Mouse (Mus musculus) MEL (cell line): ENCODE measurements at regions not wholly inside any gene's neighbourhood (a gene's known extent, or its start where the extent isn't known, plus 50 kb on each side); places are given as distances from the start of the nearest gene placed in this dataset.

Source experiments
- DNase-seq: peaks from one replicate; pipeline ENCODE4 v3.0.0; 2011; ENCODE audit warnings: low read depth, low spot score
- H3K27ac ChIP-seq: 2 replicates; pipeline ENCODE4 v1.5.1; 2012; ENCODE audit warnings: low read depth, mild to moderate bottlenecking, control low read depth, low read length, moderate library complexity; ENCODE audit not compliant: control insufficient read depth
- H3K27me3 ChIP-seq, 2 experiments: fragments of 150-350 bp in 1 of 2; sonication (generic) in 1 of 2; 2 replicates each; pipeline ENCODE4 v1.6.1; 2012; ENCODE audit warnings: low read length in 2 of 2, mild to moderate bottlenecking in 2 of 2, improper control_type of control experiment in 1 of 2, moderate library complexity in 1 of 2; ENCODE audit not compliant: insufficient read depth in 2 of 2, control insufficient read depth in 1 of 2
- H3K36me3 ChIP-seq, 2 experiments: 2 replicates each; pipeline ENCODE4 v1.6.1; 2012 to 2014; ENCODE audit warnings: low read length in 2 of 2, improper control_type of control experiment in 1 of 2, inconsistent platforms in 1 of 2, mild to moderate bottlenecking in 1 of 2; ENCODE audit not compliant: insufficient read depth in 2 of 2, control insufficient read depth in 1 of 2
- H3K4me1 ChIP-seq, 2 experiments: fragments of 150-350 bp in 1 of 2; sonication (generic) in 1 of 2; 2 replicates each; pipeline ENCODE4 v1.6.1; 2012; ENCODE audit warnings: low read length in 2 of 2, improper control_type of control experiment in 1 of 2, mild to moderate bottlenecking in 1 of 2; ENCODE audit not compliant: insufficient read depth in 2 of 2, control insufficient read depth in 1 of 2
- H3K4me3 ChIP-seq, 2 experiments: fragments of 150-350 bp in 1 of 2; sonication (generic) in 1 of 2; 2 replicates each; pipeline ENCODE4 v1.5.1; 2012; ENCODE audit warnings: low read depth in 2 of 2, low read length in 2 of 2, mild to moderate bottlenecking in 2 of 2, moderate library complexity in 2 of 2, control low read depth in 1 of 2, improper control_type of control experiment in 1 of 2; ENCODE audit not compliant: control insufficient read depth in 1 of 2, insufficient read depth in 1 of 2
- H3K79me2 ChIP-seq: 2 replicates; pipeline ENCODE4 v1.6.1; 2012; ENCODE audit warnings: mild to moderate bottlenecking, low read length, moderate library complexity; ENCODE audit not compliant: control insufficient read depth, poor library complexity, insufficient read depth
- H3K9ac ChIP-seq: 2 replicates; pipeline ENCODE4 v1.6.1; 2012; ENCODE audit warnings: low read depth, mild to moderate bottlenecking, control low read depth, low read length, moderate library complexity; ENCODE audit not compliant: control insufficient read depth, poor library complexity, severe bottlenecking
- H3K9me3 ChIP-seq: fragments of 150-350 bp; sonication (generic); replicated peaks from 2 replicates; pipeline ENCODE4 v1.6.1; 2012; ENCODE audit warnings: mild to moderate bottlenecking, low read length, improper control_type of control experiment, moderate library complexity; ENCODE audit not compliant: insufficient read depth
- E2F4 ChIP-seq: IDR thresholded peaks from 2 replicates; pipeline ENCODE4 v1.6.1; 2011; ENCODE audit warnings: low read depth, low read length, improper control_type of control experiment, borderline replicate concordance
- ELF1 ChIP-seq: IDR thresholded peaks from 2 replicates; pipeline ENCODE4 v1.6.1; 2014; ENCODE audit warnings: low read depth, mild to moderate bottlenecking, inconsistent platforms, low read length, improper control_type of control experiment, moderate library complexity
- GABPA ChIP-seq: IDR thresholded peaks from 2 replicates; pipeline ENCODE4 v1.6.1; 2012; ENCODE audit warnings: low read depth, mild to moderate bottlenecking, inconsistent platforms, low read length, improper control_type of control experiment, moderate library complexity
- KAT2A ChIP-seq: conservative IDR thresholded peaks from 2 replicates; pipeline ENCODE4 v1.6.1; 2012; ENCODE audit warnings: low read depth, low read length, improper control_type of control experiment, inconsistent platforms
- MAFK ChIP-seq: IDR thresholded peaks from 2 replicates; pipeline ENCODE4 v1.6.1; 2011; ENCODE audit warnings: low read depth, mild to moderate bottlenecking, low read length, improper control_type of control experiment, borderline replicate concordance
- MEF2A ChIP-seq: IDR thresholded peaks from 2 replicates; pipeline ENCODE4 v1.6.1; 2014; ENCODE audit warnings: low read depth, mild to moderate bottlenecking, inconsistent platforms, low read length, improper control_type of control experiment; ENCODE audit not compliant: poor library complexity, insufficient replicate concordance, severe bottlenecking; ENCODE audit errors: extremely low read depth
- MXI1 ChIP-seq: IDR thresholded peaks from 2 replicates; pipeline ENCODE4 v1.6.1; 2011; ENCODE audit warnings: mild to moderate bottlenecking, low read depth, low read length, improper control_type of control experiment
- MYB ChIP-seq: IDR thresholded peaks from 2 replicates; pipeline ENCODE4 v1.6.1; 2011; ENCODE audit warnings: mild to moderate bottlenecking, low read depth, low read length, improper control_type of control experiment
- MYC ChIP-seq: IDR thresholded peaks from 2 replicates; pipeline ENCODE4 v1.6.1; 2011; ENCODE audit warnings: low read depth, mild to moderate bottlenecking, low read length, improper control_type of control experiment, moderate library complexity
- RAD21 ChIP-seq: IDR thresholded peaks from 2 replicates; pipeline ENCODE4 v1.6.1; 2011; ENCODE audit warnings: mild to moderate bottlenecking, low read depth, low read length, improper control_type of control experiment
- SIN3A ChIP-seq: IDR thresholded peaks from 2 replicates; pipeline ENCODE4 v1.6.1; 2012; ENCODE audit warnings: low read length, improper control_type of control experiment, inconsistent platforms
- USF1 ChIP-seq: IDR thresholded peaks from 2 replicates; pipeline ENCODE4 v1.6.1; 2014; ENCODE audit warnings: low read depth, mild to moderate bottlenecking, inconsistent platforms, low read length, improper control_type of control experiment, moderate library complexity
- ZC3H11A ChIP-seq: IDR thresholded peaks from 2 replicates; pipeline ENCODE4 v1.6.1; 2012; ENCODE audit warnings: low read depth, mild to moderate bottlenecking, inconsistent platforms, low read length, improper control_type of control experiment
- ZKSCAN1 ChIP-seq: IDR thresholded peaks from 2 replicates; pipeline ENCODE4 v1.6.1; 2012; ENCODE audit warnings: low read depth, mild to moderate bottlenecking, inconsistent platforms, low read length, improper control_type of control experiment, moderate library complexity
- ZMIZ1 ChIP-seq: IDR thresholded peaks from 2 replicates; pipeline ENCODE4 v1.6.1; 2012; ENCODE audit warnings: low read depth, mild to moderate bottlenecking, inconsistent platforms, low read length, improper control_type of control experiment, moderate library complexity
- ZNF384 ChIP-seq: IDR thresholded peaks from 2 replicates; pipeline ENCODE4 v1.6.1; 2012; ENCODE audit warnings: low read depth, mild to moderate bottlenecking, inconsistent platforms, low read length, improper control_type of control experiment

DNA sequence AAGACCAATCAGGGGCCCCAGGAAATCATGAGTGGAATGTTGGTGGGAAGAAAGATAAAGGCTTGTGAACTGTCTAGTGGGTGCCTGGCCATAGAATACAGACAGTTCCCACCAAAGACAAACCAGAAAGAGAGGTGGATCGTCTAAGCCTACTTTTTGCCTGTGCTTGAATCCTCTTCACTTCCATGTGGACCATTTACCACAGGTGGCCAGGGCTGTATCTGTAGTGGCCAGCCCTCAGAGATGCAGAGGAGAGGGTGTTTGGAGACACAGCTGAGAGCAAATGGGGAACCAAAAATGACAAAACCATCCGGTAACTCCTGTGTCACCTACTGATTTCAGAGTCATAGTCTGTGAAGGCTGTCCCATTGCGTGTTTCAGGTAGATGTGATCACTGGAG is 161.0 kb upstream of the Dnajc19 start:
- H3K79me2 ChIP-seq, result no peaks in the 10 kb centered on the region
- no peaks in the 10 kb centered on the region for H3K9me3 ChIP-seq
- no peaks in the 10 kb centered on the region for H3K4me1 ChIP-seq
- H3K27ac ChIP-seq, result no peak overlapping the region
- H3K36me3 ChIP-seq, result no peaks in the 10 kb centered on the region
- TF ChIP-seq ZKSCAN1 (no peak), RAD21 (no peak), KAT2A (no peak), ZC3H11A (no peak), SIN3A (no peak), ELF1 (no peak), GABPA (no peak), E2F4 (no peak), ZNF384 (no peak), MAFK (no peak), MXI1 (no peak)
- DNase-seq, result no peak
- H3K4me3 ChIP-seq, result no peak overlapping the region
- no peaks in the 10 kb centered on the region; a peak in 1 of 4 replicates for H3K27me3 ChIP-seq
- no peak overlapping the region for H3K9ac ChIP-seq

DNA sequence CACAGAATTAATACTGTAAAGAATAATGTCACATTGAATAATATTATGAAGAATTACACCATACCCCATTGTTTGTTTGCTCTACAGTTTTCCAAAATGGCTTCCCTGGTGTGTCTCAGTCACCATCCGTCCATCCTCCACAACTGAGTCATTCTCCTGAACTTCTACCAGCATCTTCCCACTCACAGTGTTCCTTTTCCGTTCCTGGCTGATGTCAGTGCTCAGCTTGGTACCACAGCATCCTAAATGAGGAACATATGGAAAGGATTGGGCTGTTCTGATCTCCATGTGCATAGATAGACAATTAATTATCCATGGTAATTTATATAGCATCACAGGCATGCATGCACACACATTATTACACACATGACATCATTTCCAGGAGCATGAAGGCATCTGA is 158.9 kb upstream of the Dnajc19 start:
- Histone ChIP-seq H3K9me3 (no peaks in the 10 kb centered on the region), H3K27ac (no peak overlapping the region)
- TF ChIP-seq MEF2A (no peak), USF1 (no peak), ZMIZ1 (no peak), KAT2A (no peak), MYB (no peak), MYC (no peak)
- TF ChIP-seq, all 39 proteins: peak for 0
- no peak overlapping the region for H3K9ac ChIP-seq
- H3K4me3 ChIP-seq, result no peak overlapping the region
- no peaks in the 10 kb centered on the region; a peak in 1 of 4 replicates for H3K27me3 ChIP-seq
- H3K4me1 ChIP-seq, result no peaks in the 10 kb centered on the region
- DNase-seq, result no peak
- H3K79me2 ChIP-seq, result no peaks in the 10 kb centered on the region
- no peaks in the 10 kb centered on the region for H3K36me3 ChIP-seq
